Mouse (Mus musculus): ENCODE results near the gene Tnr.

The Tnr gene

DNA sequence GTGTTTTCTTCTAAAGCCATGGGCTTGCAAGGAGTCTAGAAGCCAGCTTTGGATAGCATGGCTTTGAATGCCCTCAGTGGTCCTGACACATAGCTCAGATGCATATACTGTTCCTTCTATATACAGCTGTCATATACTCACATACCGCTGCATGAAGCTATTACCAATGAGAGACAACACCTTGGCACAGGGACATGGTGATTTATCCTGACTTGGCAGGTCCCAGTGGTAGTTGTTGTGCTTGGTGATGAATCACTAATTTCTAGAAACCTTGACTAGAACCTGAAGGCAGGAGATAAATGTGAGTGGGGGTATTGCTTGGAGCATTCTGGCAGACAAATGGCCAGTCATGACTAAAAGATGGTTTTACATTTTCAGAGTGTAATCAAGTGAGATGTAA is 192.7 kb downstream of the Tnr start:
- no peak for DNase-seq (ENCODE audit: extremely low read depth, low read depth)

GRCm38 (mm10) chr1:159717016-159717415 is 193.4 kb downstream of the Tnr start:
- no peak for DNase-seq (ENCODE audit: extremely low read depth, low read depth)

- DNase-seq (ENCODE audit: extremely low read depth, low read depth): no peak
Observed at GRCm38 (mm10) chr1:159723733-159724132, 200.2 kb downstream of the Tnr start.

DNA sequence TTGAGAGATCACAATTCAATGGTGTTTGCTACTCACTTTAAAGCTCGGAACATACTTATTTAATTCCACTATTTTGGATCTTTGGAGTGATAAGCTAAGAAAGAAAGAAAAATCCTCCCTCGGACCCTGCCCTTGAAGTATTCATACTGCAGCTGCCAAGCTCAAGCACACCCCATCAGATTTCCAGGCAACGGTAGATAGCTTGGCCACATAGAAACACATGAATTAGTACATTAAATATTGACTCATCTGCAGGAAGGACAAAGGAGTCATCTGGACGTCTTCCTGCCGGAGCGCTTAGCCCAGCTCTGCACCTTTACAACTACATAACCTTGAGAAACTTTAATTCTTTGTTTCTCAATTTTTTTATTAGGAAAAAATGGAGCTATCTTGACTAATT is 205.7 kb downstream of the Tnr start:
- DNase-seq (ENCODE audit: extremely low read depth, low read depth): no peak

- DNase-seq (ENCODE audit: extremely low read depth, low read depth): no peak
Observed at GRCm38 (mm10) chr1:159730826-159731225, 207.3 kb downstream of the Tnr start.

GRCm38 (mm10) chr1:159735099-159735498 is 211.5 kb downstream of the Tnr start:
- peak; percentile 9 for DNase-seq (ENCODE audit: extremely low read depth, low read depth)

- no peak for DNase-seq (ENCODE audit: extremely low read depth, low read depth)
Observed at GRCm38 (mm10) chr1:159739478-159739877, 215.9 kb downstream of the Tnr start.

- no peak for DNase-seq (ENCODE audit: extremely low read depth, low read depth)
Observed at GRCm38 (mm10) chr1:159741237-159742002, 217.9 kb downstream of the Tnr start.

- no peak for DNase-seq (ENCODE audit: extremely low read depth, low read depth)
Observed at GRCm38 (mm10) chr1:159742003-159742274, 218.4 kb downstream of the Tnr start.

DNA sequence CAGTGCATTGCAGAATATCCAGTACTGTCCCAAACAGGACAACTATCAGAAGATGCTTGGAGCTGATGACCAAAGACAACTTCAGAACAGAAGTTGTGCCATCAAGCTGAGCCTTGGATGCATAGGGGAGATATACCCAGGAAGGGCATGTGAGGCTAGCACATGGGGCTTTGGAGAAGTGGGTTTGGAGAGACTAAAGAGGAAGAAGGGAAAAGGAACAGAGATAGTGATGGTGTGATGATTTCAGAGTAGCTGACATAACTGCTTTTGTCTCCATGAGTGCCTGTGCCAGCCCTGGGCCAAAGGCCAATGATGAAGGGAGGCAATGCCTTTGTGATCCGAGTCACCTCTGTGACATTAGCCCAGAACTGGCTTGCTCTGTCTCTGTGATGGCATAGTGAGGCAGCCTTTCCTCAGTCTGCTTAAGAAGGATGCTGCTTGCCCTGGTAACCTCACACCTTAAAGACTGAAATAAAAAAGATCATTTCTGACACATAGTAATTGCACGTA is 220.2 kb downstream of the Tnr start:
- no peak for DNase-seq (ENCODE audit: extremely low read depth, low read depth)

DNA sequence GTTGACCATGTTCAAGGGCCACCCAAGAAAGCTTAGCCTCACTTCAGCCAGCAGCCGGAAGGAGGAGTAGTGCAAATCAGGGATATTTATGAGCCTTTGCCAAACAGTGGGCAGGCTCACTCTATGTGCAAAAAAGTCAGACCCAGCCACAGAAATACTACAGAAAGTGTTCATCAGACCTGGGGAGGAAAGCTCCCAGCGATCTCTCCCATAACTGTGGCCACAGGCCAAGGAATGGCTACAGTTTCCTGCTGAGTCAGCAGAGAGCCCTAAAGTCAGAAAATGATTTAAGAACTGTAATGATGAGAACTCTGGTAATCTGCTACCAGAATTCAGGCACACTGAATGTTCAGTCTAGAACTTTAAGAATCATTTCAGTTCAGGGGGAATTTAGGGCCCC is 221.7 kb downstream of the Tnr start:
- no peak for DNase-seq (ENCODE audit: extremely low read depth, low read depth)

- no peak for DNase-seq (ENCODE audit: extremely low read depth, low read depth)
Observed at GRCm38 (mm10) chr1:159747969-159748368, 224.4 kb downstream of the Tnr start.

DNA sequence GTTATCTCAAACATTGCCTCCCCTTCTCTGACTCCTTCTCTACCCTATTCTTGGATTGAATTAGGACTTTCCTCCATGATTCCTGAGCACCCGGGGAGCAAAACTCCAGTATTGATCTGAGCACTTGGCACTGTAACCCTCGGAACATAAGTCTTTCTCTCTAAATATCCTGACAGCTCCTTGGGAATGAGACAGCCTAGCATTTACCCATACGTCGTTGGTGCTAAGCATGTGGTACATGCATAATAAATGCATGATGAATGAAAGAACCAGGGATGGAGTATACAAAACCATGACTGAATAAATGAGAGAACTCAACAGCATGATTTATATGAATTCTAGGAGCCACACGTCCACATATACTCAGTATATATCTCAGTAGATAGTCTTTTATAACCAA is 226.8 kb downstream of the Tnr start:
- no peak for DNase-seq (ENCODE audit: extremely low read depth, low read depth)

DNA sequence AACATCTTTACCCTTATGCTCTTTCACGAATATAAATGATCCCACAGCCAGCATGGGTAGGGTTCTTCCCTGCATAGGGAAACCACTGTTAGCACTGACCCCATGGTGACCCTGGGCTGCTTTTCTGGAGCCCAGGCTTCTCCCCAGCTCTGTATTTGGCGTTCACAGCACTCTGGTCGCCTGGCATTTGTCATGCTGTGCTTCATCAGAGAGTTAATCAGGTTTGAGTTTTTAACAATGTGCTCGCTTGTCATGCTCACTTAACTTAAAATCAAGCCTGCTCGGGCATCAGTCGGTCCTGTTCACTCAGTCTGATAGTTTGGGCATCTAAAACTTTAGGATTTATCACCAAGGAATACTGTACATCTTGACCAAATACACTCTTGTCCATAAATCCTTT is 227.3 kb downstream of the Tnr start:
- no peak for DNase-seq (ENCODE audit: extremely low read depth, low read depth)

GRCm38 (mm10) chr1:159760970-159761369 is 237.4 kb downstream of the Tnr start:
- DNase-seq (ENCODE audit: extremely low read depth, low read depth): no peak

DNA sequence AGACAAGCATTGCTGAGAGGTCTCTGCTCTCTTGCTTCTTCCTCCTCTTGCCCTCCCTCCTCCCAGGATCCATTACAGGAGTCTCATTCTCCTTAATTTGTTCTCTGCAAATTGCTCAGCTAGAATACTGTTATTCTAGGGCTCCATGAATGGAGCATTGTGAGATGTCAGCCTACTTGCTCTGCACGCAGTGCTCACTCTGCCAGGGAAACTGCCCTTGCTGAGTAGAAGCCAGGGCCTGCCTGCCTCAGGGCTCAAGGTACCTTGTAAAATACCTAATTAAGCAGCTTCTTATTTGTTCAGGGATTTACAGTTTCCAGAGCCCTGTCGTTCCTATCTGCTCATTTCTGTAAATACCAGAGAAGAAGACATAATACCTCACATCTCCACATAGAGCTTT is 240.3 kb downstream of the Tnr start:
- DNase-seq (ENCODE audit: extremely low read depth, low read depth): no peak

GRCm38 (mm10) chr1:159764897-159765296 is 241.3 kb downstream of the Tnr start:
- DNase-seq (ENCODE audit: extremely low read depth, low read depth): no peak

- no peak for DNase-seq (ENCODE audit: extremely low read depth, low read depth)
Observed at GRCm38 (mm10) chr1:159769948-159770347, 246.4 kb downstream of the Tnr start.

DNA sequence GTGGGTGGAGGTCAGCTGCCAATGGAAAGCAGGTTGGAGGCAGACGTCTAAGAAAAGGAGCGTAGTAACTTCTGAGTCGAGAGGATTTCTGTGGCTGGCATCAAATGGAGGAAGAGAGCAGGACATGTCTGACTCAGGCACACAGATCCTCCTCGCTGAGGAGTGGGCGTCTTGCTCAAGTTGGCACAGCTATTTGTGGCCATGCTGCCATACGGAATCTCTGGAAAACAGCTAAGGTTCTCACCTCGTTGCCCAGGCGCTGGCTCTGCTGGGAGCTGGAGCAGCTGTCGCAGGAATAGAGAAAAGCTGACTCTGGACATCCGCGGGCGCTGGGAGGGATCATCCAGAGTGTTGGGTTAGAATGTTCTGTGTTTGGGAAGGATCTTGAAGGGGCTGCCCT is 250.1 kb downstream of the Tnr start:
- no peak for DNase-seq (ENCODE audit: extremely low read depth, low read depth)

DNA sequence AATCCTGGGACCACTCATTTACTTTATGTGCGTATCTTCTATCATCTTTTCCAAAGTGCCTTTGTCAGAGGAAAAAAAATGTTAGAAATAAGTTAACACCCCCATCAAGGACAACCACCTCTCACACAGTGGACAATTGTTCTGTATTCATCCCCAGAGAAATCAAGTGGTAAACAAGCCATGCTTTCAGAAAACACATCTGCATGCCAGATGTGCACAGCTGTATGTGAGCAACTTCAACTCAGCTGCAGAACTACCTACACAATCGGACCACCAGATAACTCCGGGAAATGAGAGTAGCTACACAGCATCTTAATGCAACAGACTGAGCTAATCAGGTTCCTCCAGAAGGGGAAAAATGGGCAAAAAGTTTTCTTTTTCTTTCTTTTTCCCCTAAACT is 251.6 kb downstream of the Tnr start:
- DNase-seq (ENCODE audit: extremely low read depth, low read depth): no peak

DNA sequence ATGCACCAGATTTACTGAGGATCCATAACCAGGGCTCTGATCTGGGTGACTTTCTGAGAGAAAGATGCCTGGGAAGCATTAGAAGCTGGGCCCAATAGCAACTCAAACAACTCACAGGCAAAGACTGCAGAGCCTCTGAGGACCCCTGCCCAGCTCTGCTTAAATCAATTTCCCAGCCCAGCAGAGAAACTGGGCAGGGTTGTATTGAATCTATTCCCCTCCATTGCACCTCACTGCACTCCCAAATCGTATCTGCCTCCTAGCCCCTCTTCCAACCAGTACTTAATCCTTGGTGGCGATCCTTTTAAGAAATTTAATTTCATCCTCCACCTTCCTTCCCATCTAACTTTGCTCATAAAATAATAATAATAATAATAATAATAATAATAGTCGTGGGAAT is 253.5 kb downstream of the Tnr start:
- no peak for DNase-seq (ENCODE audit: extremely low read depth, low read depth)

DNA sequence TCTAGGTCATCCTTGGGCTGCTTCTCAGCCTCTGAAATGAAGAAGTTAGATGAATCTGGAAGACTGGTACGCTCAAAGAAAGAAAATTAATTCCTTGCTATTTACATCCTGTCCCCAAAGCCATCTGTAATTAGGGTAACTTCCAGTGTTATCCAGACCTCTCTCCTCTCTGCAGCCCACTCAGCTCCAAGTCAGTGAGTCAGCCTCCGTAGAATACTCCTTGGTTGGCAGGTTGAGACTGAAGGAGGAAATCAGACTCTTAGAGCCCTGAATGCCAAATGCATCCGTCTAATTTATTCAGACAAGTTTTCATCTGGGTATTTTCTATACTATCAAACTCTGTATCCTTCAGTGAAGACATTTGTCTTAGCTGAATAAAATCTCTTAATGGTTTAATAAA is 255.9 kb downstream of the Tnr start:
- DNase-seq (ENCODE audit: extremely low read depth, low read depth): no peak

DNA sequence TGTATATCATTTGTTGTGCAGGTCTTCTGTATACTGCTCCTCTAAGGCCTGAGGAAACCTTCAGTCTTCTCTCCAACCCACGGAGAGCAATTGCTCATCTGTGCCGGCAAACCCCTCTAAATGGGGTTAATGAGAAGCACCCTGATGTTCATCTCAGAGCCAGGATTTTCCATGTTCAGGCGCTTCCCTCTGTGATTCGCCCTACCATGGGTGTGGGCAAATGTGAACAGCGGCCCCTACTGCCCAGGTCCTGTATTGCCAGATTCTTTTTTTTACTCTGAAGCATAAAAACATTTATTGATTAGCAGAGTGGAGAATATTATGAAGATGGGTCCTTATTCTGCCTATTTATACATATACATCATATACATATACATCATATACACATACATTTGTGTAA is 260.3 kb downstream of the Tnr start:
- DNase-seq (ENCODE audit: extremely low read depth, low read depth): no peak

DNA sequence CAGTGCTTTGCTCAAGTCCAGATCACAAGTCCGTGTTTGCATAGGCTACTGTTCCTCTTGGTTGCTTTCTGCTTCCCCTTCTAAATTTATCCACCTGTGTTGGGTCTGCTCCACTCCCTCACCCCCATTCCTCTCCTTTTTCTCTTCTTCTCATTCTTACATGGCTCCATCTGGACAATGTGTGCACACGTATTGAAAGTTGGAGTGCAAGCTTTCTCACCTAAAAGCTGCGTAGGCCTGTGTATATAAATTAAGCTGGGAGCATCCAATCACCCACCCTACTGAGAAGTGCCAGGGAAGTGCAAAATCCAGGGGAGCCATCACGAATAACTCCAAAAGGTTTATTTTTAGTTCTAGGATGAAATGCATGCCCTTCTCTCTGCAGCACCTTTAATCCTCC is 264.7 kb downstream of the Tnr start:
- DNase-seq (ENCODE audit: extremely low read depth, low read depth): no peak

All from MEL-GATA-1-ER (cell line).